Mouse (Mus musculus): ENCODE results near the gene Cela3b.
A peak's percentile ranks its signal among the peaks of the same experiment; 100 is the strongest.
"Not testable (repeated sequence)": the region's sequence is repeated elsewhere in the genome, so short reads cannot be mapped to it uniquely, and the experiment has no call there.

Cela3b gene

GRCm38 (mm10) chr4:137461981-137462690, 31.8 kb upstream of the Cela3b start:
- peak; percentile 75 for DNase-seq (ENCODE audit: low spot score)

DNA sequence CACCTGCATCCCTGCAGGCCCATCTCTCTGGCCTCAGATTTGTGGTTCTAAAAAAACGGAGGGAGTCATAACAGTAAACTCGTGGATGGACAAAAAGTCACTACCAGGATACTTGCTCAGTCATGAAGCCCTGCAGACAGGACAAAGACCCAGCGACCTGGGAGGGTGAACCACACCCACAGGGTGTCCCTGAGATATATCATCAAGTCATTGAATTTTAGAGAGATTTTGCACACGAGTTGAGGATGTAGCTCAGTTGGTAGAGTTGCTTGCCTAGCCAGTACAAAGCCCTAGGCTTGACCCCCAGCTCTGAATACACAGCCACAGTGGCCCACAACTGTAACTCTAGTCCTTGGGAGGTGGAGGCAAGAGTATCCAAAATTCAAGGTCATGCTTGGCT, 30.9 kb upstream of the Cela3b start:
- no peak for DNase-seq (ENCODE audit: low spot score)

DNA sequence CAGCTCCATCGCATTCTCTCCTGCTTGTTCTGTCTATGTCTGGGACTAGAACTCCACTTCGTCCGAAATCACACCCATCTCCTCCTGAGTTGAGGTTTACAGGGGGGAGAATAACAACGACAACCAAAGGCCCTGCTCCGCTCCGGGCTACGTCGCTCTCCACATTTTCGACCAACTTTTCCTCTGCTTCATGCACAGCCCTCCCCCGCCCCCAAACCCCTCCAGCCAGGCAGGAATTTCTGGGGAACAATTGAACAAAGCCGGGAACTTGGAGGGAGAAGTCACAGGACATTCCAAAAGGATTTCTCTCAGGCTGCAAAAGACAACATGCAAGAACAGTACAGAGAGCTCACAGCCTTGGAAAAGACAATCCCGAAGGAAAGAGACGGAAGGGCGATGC, 30.3 kb upstream of the Cela3b start:
- DNase-seq (ENCODE audit: low spot score) = no peak

GRCm38 (mm10) chr4:137458861-137459260, 28.5 kb upstream of the Cela3b start:
- DNase-seq (ENCODE audit: low spot score) = no peak

GRCm38 (mm10) chr4:137458310-137458709, 28.0 kb upstream of the Cela3b start:
- no peak for DNase-seq (ENCODE audit: low spot score)

GRCm38 (mm10) chr4:137457292-137457691, 27.0 kb upstream of the Cela3b start:
- no peak for DNase-seq (ENCODE audit: low spot score)

DNA sequence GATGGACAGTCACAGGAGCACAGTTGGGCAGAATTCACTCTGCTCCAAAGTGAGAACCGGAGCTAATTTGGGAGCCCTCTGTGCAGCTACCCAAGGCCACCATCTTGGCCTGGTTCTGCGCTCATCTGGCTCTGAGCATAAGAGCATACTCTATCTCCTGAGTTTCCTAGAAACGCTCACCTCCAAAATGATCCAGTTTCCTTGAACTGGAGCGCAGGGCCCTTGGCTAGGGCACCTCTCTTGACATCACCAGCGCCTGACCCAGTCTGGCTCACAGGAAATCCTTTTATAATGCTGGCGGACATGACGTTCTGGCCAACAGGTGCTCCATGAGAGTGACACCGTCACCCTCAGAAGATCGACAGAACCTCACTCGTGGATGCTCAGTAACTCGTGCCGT, 26.2 kb upstream of the Cela3b start:
- no peak for DNase-seq (ENCODE audit: low spot score)

DNA sequence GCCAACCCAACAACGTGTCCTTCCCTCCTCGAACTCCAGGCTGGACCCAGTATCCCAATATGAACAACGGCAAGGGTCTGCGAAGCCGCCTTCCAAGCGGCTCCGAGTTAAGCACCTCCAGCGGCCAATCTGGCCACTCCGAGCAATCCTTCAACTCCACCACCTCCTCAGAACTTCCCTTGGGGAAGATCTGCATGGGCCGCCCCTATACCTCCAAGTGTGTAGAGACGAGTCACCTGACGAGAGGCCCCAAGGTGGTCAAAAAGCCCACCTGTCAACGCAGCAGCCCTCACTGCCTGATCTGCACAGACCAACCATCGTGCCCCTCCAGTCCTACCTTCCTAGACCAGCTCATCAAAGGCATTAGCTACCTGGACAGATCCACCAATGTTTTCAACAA, 24.2 kb upstream of the Cela3b start:
- DNase-seq (ENCODE audit: low spot score) = no peak

DNA sequence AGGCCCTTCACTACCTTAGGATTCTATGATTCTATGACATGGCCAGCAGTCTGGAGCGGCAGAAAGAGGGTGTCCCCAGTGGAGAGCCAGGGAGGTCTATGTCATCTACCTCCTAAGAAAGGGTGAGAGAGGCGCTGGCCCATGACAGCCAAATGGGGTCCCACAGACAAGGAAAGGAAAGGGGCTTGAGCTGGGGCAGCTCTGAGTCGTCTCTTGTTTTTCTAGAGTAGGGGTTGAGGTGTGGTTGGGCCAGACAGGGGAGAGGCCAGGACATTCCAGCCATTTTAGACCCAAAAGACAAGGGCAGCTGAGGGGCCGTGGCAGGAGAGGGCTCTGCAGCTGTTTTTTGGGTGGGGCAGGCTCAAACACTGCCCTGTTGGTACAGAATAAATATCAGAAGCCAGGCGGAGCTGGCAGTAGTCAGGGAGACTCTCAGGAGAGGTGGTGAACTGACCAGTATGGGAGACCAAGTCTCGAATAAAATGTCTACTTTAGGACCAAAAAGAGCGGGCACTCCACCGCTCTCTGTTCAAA, 23.0 kb upstream of the Cela3b start, which contains the start of gene 1700013G24Rik:
TSS of gene 1700013G24Rik (plus strand) at position 51 of the 534 bp plus-strand sequence.
- DNase-seq (ENCODE audit: low spot score) = no peak

GRCm38 (mm10) chr4:137452190-137452589, 21.9 kb upstream of the Cela3b start:
- DNase-seq (ENCODE audit: low spot score) = no peak

DNA sequence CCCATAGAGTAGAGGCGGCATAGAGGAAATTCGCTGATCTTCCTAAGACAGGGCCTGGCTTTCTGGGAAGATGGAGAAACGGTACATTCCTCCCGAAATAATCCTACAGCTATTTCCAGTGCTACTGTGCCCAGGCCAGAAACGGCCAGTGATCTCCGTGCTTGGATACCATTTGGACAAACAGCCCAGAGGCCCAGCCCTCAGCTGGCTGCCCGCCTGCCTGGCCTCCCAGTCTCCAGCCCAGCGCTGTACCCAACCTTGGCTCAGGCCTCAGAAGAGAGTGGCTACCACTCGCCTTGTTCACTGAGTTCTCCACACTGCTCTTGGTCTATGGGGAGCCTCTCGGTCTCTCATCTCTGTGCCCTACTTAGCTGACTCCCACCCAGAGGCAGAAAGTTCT, 19.4 kb upstream of the Cela3b start:
- no peak for DNase-seq (ENCODE audit: low spot score)

DNA sequence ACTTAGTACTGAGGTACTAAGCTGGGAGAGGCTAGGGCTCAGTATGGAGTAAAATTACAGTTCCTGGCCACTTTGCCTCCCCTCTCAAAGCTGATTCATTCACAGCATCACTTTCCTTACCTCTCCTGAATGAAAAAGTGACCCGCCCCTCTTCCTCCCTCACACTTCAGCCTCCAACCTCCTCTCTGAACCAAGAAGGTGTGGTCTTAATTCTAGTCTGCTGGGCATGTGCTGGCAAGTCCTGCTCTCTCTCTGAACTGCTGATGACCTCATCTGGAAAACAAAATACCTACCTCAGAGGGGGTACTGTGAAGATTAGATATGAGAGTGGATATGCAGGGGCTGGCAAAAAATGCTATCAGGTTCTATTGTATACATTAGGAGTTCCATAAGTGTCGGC, 18.8 kb upstream of the Cela3b start:
- no peak for DNase-seq (ENCODE audit: low spot score)

DNA sequence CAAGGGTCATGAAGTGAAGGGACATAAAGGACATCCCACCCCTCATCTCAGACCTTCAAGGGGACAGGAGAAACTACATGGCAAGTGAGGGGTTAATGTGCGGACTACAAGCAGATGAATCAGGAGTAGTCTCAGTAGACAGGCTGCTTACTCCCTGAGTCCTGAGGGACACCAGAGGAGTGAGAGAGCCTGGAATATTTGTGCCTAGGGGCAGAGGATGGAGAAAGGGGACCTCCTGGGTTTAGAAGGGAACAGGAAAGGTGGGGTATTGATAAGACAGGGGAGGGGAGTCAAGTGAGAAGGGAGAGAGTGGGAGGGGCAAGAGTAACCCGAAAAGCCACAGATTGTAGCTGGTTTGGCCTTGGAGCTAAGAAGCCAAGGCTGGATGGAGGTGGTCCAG, 18.3 kb upstream of the Cela3b start:
- DNase-seq (ENCODE audit: low spot score) = no peak

GRCm38 (mm10) chr4:137448197-137448596, 17.9 kb upstream of the Cela3b start:
- no peak for DNase-seq (ENCODE audit: low spot score)

GRCm38 (mm10) chr4:137447363-137448196, 17.2 kb upstream of the Cela3b start:
- no peak for DNase-seq (ENCODE audit: low spot score)

DNA sequence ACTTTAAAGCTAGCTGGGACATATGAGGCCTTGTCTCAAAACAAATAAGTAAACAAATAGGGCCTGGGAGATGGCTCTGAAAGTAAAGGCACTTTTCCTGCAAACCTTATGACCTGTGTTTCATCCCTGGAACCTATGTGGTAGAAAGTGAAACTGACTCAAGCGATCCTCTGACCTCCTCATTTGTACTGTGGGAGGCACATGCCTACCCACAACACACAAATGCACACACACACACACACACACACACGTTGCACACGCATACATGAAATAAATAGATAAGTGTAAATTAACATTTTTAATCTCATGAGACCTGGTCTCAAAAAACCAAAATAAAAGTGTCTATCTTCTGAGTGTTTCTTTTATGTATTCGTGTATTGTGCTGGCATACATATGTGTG, 15.5 kb upstream of the Cela3b start:
- DNase-seq (ENCODE audit: low spot score) = no peak

DNA sequence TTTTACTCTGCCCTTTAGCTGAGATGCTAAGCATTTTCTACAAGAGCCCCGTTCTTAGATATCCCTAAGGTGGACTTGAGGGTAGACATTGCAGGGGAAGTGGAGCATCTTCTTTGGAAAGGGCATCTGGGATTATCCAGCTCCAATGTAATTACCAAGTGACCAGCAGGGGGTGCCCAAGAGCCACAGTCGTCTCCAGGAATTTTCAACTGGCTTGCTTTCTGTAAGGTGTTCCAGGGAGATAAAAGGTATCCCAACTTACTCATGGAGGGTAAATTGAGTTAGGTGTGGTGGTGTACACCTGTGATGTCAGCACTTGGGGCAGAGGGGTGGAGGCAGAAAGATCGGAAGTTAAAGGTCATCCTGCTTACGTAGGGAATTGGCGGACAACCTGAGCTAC, 13.3 kb upstream of the Cela3b start:
- DNase-seq (ENCODE audit: low spot score) = peak; percentile 59

DNA sequence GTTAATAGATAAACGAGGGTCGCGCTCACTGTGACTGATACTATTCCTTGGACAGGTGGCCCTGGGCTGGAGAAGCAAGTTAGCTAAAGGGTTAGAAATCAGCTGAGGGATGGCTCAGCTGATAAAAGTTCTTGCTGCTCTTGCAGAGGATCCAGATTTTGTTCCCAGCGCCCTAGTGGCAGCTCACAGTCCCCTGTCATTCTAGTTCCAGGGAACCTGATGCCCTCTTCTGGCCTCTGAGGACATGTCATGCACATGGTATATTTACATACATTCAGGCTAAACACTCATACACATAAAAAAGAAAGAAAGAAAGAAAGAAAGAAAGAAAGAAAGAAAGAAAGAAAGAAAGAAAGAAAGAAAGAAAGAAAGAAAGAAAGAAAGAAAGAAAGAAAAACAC, 11.0 kb upstream of the Cela3b start:
- DNase-seq (ENCODE audit: low spot score) = no peak

- DNase-seq (ENCODE audit: low spot score) = no peak
Observed at GRCm38 (mm10) chr4:137438842-137439241, 8.5 kb upstream of the Cela3b start.

- DNase-seq (ENCODE audit: low spot score) = no peak
Observed at GRCm38 (mm10) chr4:137436979-137437669, 6.8 kb upstream of the Cela3b start.

- not testable (repeated sequence) for DNase-seq (ENCODE audit: low spot score)
Observed at GRCm38 (mm10) chr4:137432700-137433550, 2.6 kb upstream of the Cela3b start.

Measured in lung, postnatal 25 days (tissue).